Mouse (Mus musculus): ENCODE measurements at regions not wholly inside any gene's neighbourhood (a gene's known extent, or its start where the extent isn't known, plus 50 kb on each side); places are given as distances from the start of the nearest gene placed in this dataset.
A peak's percentile ranks its signal among the peaks of the same experiment; 100 is the strongest.

- Histone ChIP-seq H3K4me1 (ENCODE audit: control insufficient read depth, insufficient read depth, low read length) (no peaks in the 10 kb centered on the region), H3K36me3 (ENCODE audit: control insufficient read depth, insufficient read depth, low read length) (no peaks in the 10 kb centered on the region), H3K9ac (replicated peaks; ENCODE audit: low read depth, low read length) (no peak overlapping the region), H3K9me3 (ENCODE audit: control insufficient read depth, low read length) (no peaks in the 10 kb centered on the region), H3K27me3 (ENCODE audit: control insufficient read depth, insufficient read depth, low read length) (no peaks in the 10 kb centered on the region), H3K4me3 (ENCODE audit: low read depth, low read length) (no peak overlapping the region), H3K27ac (ENCODE audit: low read depth, low read length) (no peak overlapping the region), H3K4me2 (ENCODE audit: low read depth, low read length) (no peak overlapping the region)
- ATAC-seq (ENCODE audit: low read depth) = no peak
These were observed 1550.2 kb upstream of the Acvr2a start for GRCm38 (mm10) chr2:47263690-47264089.

- 79% methylated on average over 2 of the region's 2 CpGs for WGBS
- Histone ChIP-seq H3K9ac (replicated peaks; ENCODE audit: low read depth, low read length) (no peak overlapping the region), H3K4me2 (ENCODE audit: low read depth, low read length) (no peak overlapping the region), H3K9me3 (ENCODE audit: control insufficient read depth, low read length) (no peaks in the 10 kb centered on the region), H3K27ac (ENCODE audit: low read depth, low read length) (no peak overlapping the region), H3K4me1 (ENCODE audit: control insufficient read depth, insufficient read depth, low read length) (no peaks in the 10 kb centered on the region), H3K27me3 (ENCODE audit: control insufficient read depth, insufficient read depth, low read length) (no peaks in the 10 kb centered on the region), H3K36me3 (ENCODE audit: control insufficient read depth, insufficient read depth, low read length) (no peaks in the 10 kb centered on the region), H3K4me3 (ENCODE audit: low read depth, low read length) (no peak overlapping the region)
- ATAC-seq (ENCODE audit: low read depth) = no peak
These were observed 1548.0 kb upstream of the Acvr2a start for GRCm38 (mm10) chr2:47265901-47266300.

- Histone ChIP-seq H3K27me3 (ENCODE audit: control insufficient read depth, insufficient read depth, low read length) (no peaks in the 10 kb centered on the region), H3K27ac (ENCODE audit: low read depth, low read length) (no peak overlapping the region), H3K4me3 (ENCODE audit: low read depth, low read length) (no peak overlapping the region), H3K9ac (replicated peaks; ENCODE audit: low read depth, low read length) (no peak overlapping the region), H3K9me3 (ENCODE audit: control insufficient read depth, low read length) (no peaks in the 10 kb centered on the region), H3K36me3 (ENCODE audit: control insufficient read depth, insufficient read depth, low read length) (no peaks in the 10 kb centered on the region), H3K4me1 (ENCODE audit: control insufficient read depth, insufficient read depth, low read length) (no peaks in the 10 kb centered on the region), H3K4me2 (ENCODE audit: low read depth, low read length) (no peak overlapping the region)
- ATAC-seq (ENCODE audit: low read depth) = no peak
- 43% methylated on average over 3 of the region's 3 CpGs for WGBS
These were observed 1518.4 kb upstream of the Acvr2a start for GRCm38 (mm10) chr2:47295546-47295945.

GRCm38 (mm10) chr2:47302056-47302455 lies 1511.9 kb upstream of the Acvr2a start:
- H3K36me3 ChIP-seq (ENCODE audit: control insufficient read depth, insufficient read depth, low read length) = no peaks in the 10 kb centered on the region
- no peak overlapping the region for H3K4me3 ChIP-seq (ENCODE audit: low read depth, low read length)
- H3K27me3 ChIP-seq (ENCODE audit: control insufficient read depth, insufficient read depth, low read length) = no peaks in the 10 kb centered on the region
- H3K4me2 ChIP-seq (ENCODE audit: low read depth, low read length) = no peak overlapping the region
- no peaks in the 10 kb centered on the region for H3K4me1 ChIP-seq (ENCODE audit: control insufficient read depth, insufficient read depth, low read length)
- H3K9me3 ChIP-seq (ENCODE audit: control insufficient read depth, low read length) = no peaks in the 10 kb centered on the region
- WGBS = 79% methylated on average over 6 of the region's 6 CpGs
- no peak overlapping the region for H3K27ac ChIP-seq (ENCODE audit: low read depth, low read length)
- no peak for ATAC-seq (ENCODE audit: low read depth)
- H3K9ac ChIP-seq (replicated peaks; ENCODE audit: low read depth, low read length) = no peak overlapping the region

- H3K36me3 ChIP-seq (ENCODE audit: control insufficient read depth, insufficient read depth, low read length) = no peaks in the 10 kb centered on the region
- no peak overlapping the region for H3K9ac ChIP-seq (replicated peaks; ENCODE audit: low read depth, low read length)
- H3K4me3 ChIP-seq (ENCODE audit: low read depth, low read length) = no peak overlapping the region
- H3K4me1 ChIP-seq (ENCODE audit: control insufficient read depth, insufficient read depth, low read length) = no peaks in the 10 kb centered on the region
- H3K27ac ChIP-seq (ENCODE audit: low read depth, low read length) = no peak overlapping the region
- ATAC-seq (ENCODE audit: low read depth) = no peak
- H3K9me3 ChIP-seq (ENCODE audit: control insufficient read depth, low read length) = no peaks in the 10 kb centered on the region
- no peak overlapping the region for H3K4me2 ChIP-seq (ENCODE audit: low read depth, low read length)
- no peaks in the 10 kb centered on the region for H3K27me3 ChIP-seq (ENCODE audit: control insufficient read depth, insufficient read depth, low read length)
- WGBS = 48% methylated on average over 1 of the region's 1 CpGs
These were observed 1483.3 kb upstream of the Acvr2a start for GRCm38 (mm10) chr2:47330574-47330973.

GRCm38 (mm10) chr2:47334406-47335113 lies 1479.3 kb upstream of the Acvr2a start:
- peak; percentile 73 for ATAC-seq (ENCODE audit: low read depth)
- no peak overlapping the region for H3K9ac ChIP-seq (replicated peaks; ENCODE audit: low read depth, low read length)
- H3K4me1 ChIP-seq (ENCODE audit: control insufficient read depth, insufficient read depth, low read length) = no peaks in the 10 kb centered on the region
- 29% methylated on average over 8 of the region's 8 CpGs for WGBS
- no peak overlapping the region for H3K27ac ChIP-seq (ENCODE audit: low read depth, low read length)
- no peaks in the 10 kb centered on the region for H3K9me3 ChIP-seq (ENCODE audit: control insufficient read depth, low read length)
- no peak overlapping the region for H3K4me3 ChIP-seq (ENCODE audit: low read depth, low read length)
- no peak overlapping the region for H3K4me2 ChIP-seq (ENCODE audit: low read depth, low read length)
- no peaks in the 10 kb centered on the region for H3K27me3 ChIP-seq (ENCODE audit: control insufficient read depth, insufficient read depth, low read length)
- no peaks in the 10 kb centered on the region for H3K36me3 ChIP-seq (ENCODE audit: control insufficient read depth, insufficient read depth, low read length)

- Histone ChIP-seq H3K36me3 (ENCODE audit: control insufficient read depth, insufficient read depth, low read length) (no peaks in the 10 kb centered on the region), H3K9ac (replicated peaks; ENCODE audit: low read depth, low read length) (no peak overlapping the region), H3K27me3 (ENCODE audit: control insufficient read depth, insufficient read depth, low read length) (no peaks in the 10 kb centered on the region), H3K4me1 (ENCODE audit: control insufficient read depth, insufficient read depth, low read length) (no peaks in the 10 kb centered on the region), H3K4me2 (ENCODE audit: low read depth, low read length) (no peak overlapping the region), H3K9me3 (ENCODE audit: control insufficient read depth, low read length) (no peaks in the 10 kb centered on the region), H3K27ac (ENCODE audit: low read depth, low read length) (no peak overlapping the region), H3K4me3 (ENCODE audit: low read depth, low read length) (no peak overlapping the region)
- no peak for ATAC-seq (ENCODE audit: low read depth)
- WGBS = 87% methylated on average over 1 of the region's 1 CpGs
These were observed 1450.4 kb upstream of the Acvr2a start for GRCm38 (mm10) chr2:47363476-47363875.

- H3K4me1 ChIP-seq (ENCODE audit: control insufficient read depth, insufficient read depth, low read length) = no peaks in the 10 kb centered on the region
- H3K9me3 ChIP-seq (ENCODE audit: control insufficient read depth, low read length) = no peaks in the 10 kb centered on the region
- no peak overlapping the region for H3K27ac ChIP-seq (ENCODE audit: low read depth, low read length)
- no peak overlapping the region for H3K4me2 ChIP-seq (ENCODE audit: low read depth, low read length)
- H3K9ac ChIP-seq (replicated peaks; ENCODE audit: low read depth, low read length) = no peak overlapping the region
- no peak overlapping the region for H3K4me3 ChIP-seq (ENCODE audit: low read depth, low read length)
- no peaks in the 10 kb centered on the region for H3K27me3 ChIP-seq (ENCODE audit: control insufficient read depth, insufficient read depth, low read length)
- no peak for ATAC-seq (ENCODE audit: low read depth)
- H3K36me3 ChIP-seq (ENCODE audit: control insufficient read depth, insufficient read depth, low read length) = no peaks in the 10 kb centered on the region
These were observed 1445.6 kb upstream of the Acvr2a start for GRCm38 (mm10) chr2:47368296-47368695.

Measured in neural tube, embryonic 14.5 days (tissue).